Mouse (Mus musculus): ENCODE data around the gene Pax4.

Pax4 gene

GRCm38 (mm10) chr6:28396051-28396852, 52.9 kb downstream of the Pax4 start:
- no peak for DNase-seq

Measured in kidney, adult 8-10 months (tissue).